Mouse (Mus musculus): Measurements from ENCODE around the gene Lcn2.

DNA sequence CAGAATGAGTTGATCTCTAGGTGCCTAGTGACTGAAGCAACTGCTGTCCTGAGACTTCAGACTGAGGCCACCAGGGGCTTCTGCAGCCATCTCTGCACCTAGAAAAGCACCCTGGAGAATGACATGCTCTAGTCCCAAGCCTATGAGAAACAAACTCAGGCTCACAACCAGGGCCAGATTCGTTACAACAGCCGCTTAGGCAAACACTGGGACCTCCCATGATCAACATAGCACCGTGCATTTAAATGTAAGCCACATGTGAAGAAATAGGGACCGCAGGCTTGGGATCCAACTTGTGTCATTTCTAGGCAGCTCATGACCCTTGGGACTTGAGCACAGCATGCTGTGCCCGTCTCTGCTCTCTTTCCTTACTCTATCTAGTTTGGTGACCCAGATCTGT is 39.7 kb upstream of the Lcn2 start:
- TF ChIP-seq CTCF (IDR thresholded peaks at IDR 0.05; ENCODE audit: low read depth) = no peak
- TF ChIP-seq EP300 (IDR thresholded peaks at IDR 0.05; ENCODE audit: low read depth) = no peak
